Mouse (Mus musculus) CH12.LX (cell line): ENCODE results near the gene Ankzf1. TPM values are rescaled to one million over a fixed set of nuclear protein-coding genes. Genes with fewer than 3 reads are reported as not detected.

Experiments
- DNase-seq: peaks from one replicate; pipeline ENCODE4 v3.0.0-alpha.2; 2013; ENCODE audit errors: extremely low read depth
- H3K27ac ChIP-seq: 2 replicates; pipeline ENCODE4 v1.5.1; 2012; ENCODE audit warnings: low read depth, mild to moderate bottlenecking, control low read depth, moderate library complexity; ENCODE audit not compliant: insufficient read depth
- H3K27me3 ChIP-seq: replicated peaks from 2 replicates; pipeline ENCODE3; 2012; ENCODE audit warnings: inconsistent platforms
- H3K36me3 ChIP-seq, 2 experiments: replicated peaks in 1 of 2; 2 replicates each; pipeline versions ENCODE3 to v1.6.1; 2012; ENCODE audit warnings: inconsistent platforms in 1 of 2, low read length in 1 of 2, mild to moderate bottlenecking in 1 of 2, mixed read lengths in 1 of 2, moderate library complexity in 1 of 2; ENCODE audit not compliant: control insufficient read depth in 1 of 2, insufficient read depth in 1 of 2
- H3K4me1 ChIP-seq, 2 experiments: 2 replicates each; pipeline ENCODE4 v1.6.1; 2012; ENCODE audit warnings: inconsistent platforms in 1 of 2, moderate library complexity in 1 of 2; ENCODE audit not compliant: insufficient read depth in 2 of 2, control insufficient read depth in 1 of 2
- H3K4me2 ChIP-seq: 2 replicates; pipeline ENCODE4 v1.6.1; 2012; ENCODE audit warnings: low read depth, mild to moderate bottlenecking, control low read depth; ENCODE audit not compliant: poor library complexity, insufficient read depth, severe bottlenecking
- H3K4me3 ChIP-seq, 3 experiments: fragments of 150-350 bp in 1 of 3; sonication (generic) in 1 of 3; replicated peaks in 1 of 3; 2 replicates each; pipeline versions ENCODE3 to v1.5.1; 2011 to 2012; ENCODE audit warnings: low read depth in 2 of 3, low read length in 2 of 3, mild to moderate bottlenecking in 2 of 3, moderate library complexity in 2 of 3, control low read depth in 1 of 3, improper control_type of control experiment in 1 of 3, inconsistent platforms in 1 of 3, mixed read lengths in 1 of 3; ENCODE audit not compliant: poor library complexity in 1 of 3
- H3K79me2 ChIP-seq: replicated peaks from 2 replicates; pipeline ENCODE4 v1.6.1; 2012; ENCODE audit warnings: mild to moderate bottlenecking, moderate library complexity; ENCODE audit not compliant: control insufficient read depth, poor library complexity, insufficient read depth, severe bottlenecking; ENCODE audit errors: extremely low read depth
- H3K9ac ChIP-seq: 2 replicates; pipeline ENCODE4 v1.6.1; 2012; ENCODE audit warnings: low read depth, mild to moderate bottlenecking, control low read depth, moderate library complexity; ENCODE audit not compliant: insufficient read depth
- H3K9me3 ChIP-seq: replicated peaks from 2 replicates; pipeline ENCODE3; 2012; ENCODE audit warnings: low read length, inconsistent platforms, mixed read lengths
- JUN ChIP-seq: IDR thresholded peaks from 2 replicates; pipeline ENCODE4 v1.6.1; 2011; ENCODE audit warnings: low read depth, mild to moderate bottlenecking, low read length, improper control_type of control experiment, moderate library complexity; ENCODE audit not compliant: insufficient read depth
- dilution Hi-C: fragments of 300-500 bp; cut with MboI; formaldehyde crosslinking; loops from 2 replicates; pipeline ENCODE4 v1.14.3; 2020; ENCODE audit warnings: low sequenced_read_pairs; ENCODE audit not compliant: extremely low pct_unique_long_range_greater_than_20kb, extremely low pct_ligation_motif_present
- in situ Hi-C: fragments of 300-500 bp; cut with MboI; formaldehyde crosslinking; loops from 3 replicates; pipeline ENCODE4 v1.14.3; 2019; ENCODE audit warnings: low sequenced_read_pairs, low pct_ligation_motif_present, low pct_unique_long_range_greater_than_20kb, mixed read lengths
- polyA plus RNA-seq: library from polyadenylated mRNA; unstranded; fragments of >175 nt; gene quantifications from 2 replicates; pipeline ENCODE4 v1.2.1, GENCODE M21; 2012; ENCODE audit warnings: low read depth; ENCODE audit not compliant: insufficient read length
- total RNA-seq, 2 experiments: library from RNA; depleted of rRNA; stranded (reverse); fragments of 300-350 nt in 1 of 2; fragments of >200 nt in 1 of 2; gene quantifications; 2 replicates each; pipeline ENCODE4 v1.2.3; 2012 to 2014

Gene Ankzf1
- total and polyA plus RNA-seq, 3 experiments, result 13.3 to 20.4 (median 19.6) TPM

DNA sequence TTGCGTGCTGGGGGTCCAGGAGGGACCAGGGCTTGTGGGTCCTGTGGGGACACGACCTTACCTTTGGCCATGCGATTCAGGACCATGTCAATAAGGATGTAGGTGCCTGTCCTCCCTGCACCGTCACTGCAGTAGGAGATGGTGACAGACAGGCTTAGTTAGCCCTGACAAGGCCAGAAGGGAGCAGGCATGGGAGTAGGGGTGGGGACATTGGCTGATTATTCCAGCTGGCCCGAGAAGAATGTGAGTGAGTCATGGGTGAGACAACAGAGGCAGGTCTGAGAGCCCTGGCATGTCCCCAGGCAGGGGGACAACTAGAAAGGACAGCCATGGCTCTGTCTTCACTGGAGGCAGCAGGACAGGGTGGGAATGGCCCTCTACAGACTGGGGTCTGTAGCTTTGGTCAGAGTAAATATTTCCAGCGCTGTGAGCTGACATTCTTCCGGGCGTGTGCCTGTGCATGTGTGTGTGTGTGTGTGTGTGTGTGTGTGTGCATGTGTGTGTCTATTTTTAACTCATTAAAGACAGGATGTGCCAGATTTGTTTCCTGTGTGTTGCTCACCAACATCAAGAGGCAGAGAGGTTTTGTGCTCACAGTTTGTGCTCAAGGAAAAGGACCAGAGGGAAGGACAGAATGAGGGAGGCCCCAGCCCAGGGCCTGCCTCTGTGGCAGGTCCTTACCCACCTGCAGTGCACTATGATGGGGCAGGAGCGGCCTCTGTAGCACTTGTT is 56.3 kb downstream of the Ankzf1 start:
- dilution Hi-C loops, result no loop called here
- Histone ChIP-seq H3K79me2 (no peaks in the 10 kb centered on the region), H3K9me3 (no peaks in the 10 kb centered on the region), H3K4me2 (no peak overlapping the region), H3K27me3 (peaks cover 6% of the 10 kb centered on the region), H3K36me3 (peaks cover 16 to 43% of the 10 kb centered on the region in 2 experiments), H3K4me1 (peaks cover 6 to 26% of the 10 kb centered on the region in 2 experiments), H3K27ac (no peak overlapping the region), H3K4me3 (no peak overlapping the region), H3K9ac (no peak overlapping the region)
- no peak for DNase-seq
- TF ChIP-seq JUN, result no peak
- in situ Hi-C loops, result no loop called here

Other genes starting within 250 kb of the Ankzf1 start
- not detected in 2 replicates for gene Ihh, start 240.5 kb upstream of the Ankzf1 start, total RNA-seq (2012; rRNA removed)
- gene Ihh, start 240.5 kb upstream of the Ankzf1 start, total RNA-seq (2014; rRNA removed), result not detected in 2 replicates
- gene Ihh, start 240.5 kb upstream of the Ankzf1 start, polyA plus RNA-seq, result not detected in 2 replicates
- 2.8 and 3.4 TPM in 2 replicates for gene Nhej1, start 67.0 kb upstream of the Ankzf1 start, total RNA-seq (2012; rRNA removed)
- gene Nhej1, start 67.0 kb upstream of the Ankzf1 start, total RNA-seq (2014; rRNA removed), result 3.7 and 4.4 TPM in 2 replicates
- 4.0 and 4.2 TPM in 2 replicates for gene Nhej1, start 67.0 kb upstream of the Ankzf1 start, polyA plus RNA-seq
- gene Slc23a3, start 58.3 kb upstream of the Ankzf1 start, total RNA-seq (2012; rRNA removed), result not detected in 2 replicates
- not detected in 2 replicates for gene Slc23a3, start 58.3 kb upstream of the Ankzf1 start, total RNA-seq (2014; rRNA removed)
- not detected in 2 replicates for gene Slc23a3, start 58.3 kb upstream of the Ankzf1 start, polyA plus RNA-seq
- gene Cnppd1, start 49.4 kb upstream of the Ankzf1 start, total RNA-seq (2012; rRNA removed), result 32.2 and 47.2 TPM in 2 replicates
- 10.9 and 12.3 TPM in 2 replicates for gene Cnppd1, start 49.4 kb upstream of the Ankzf1 start, total RNA-seq (2014; rRNA removed)
- gene Cnppd1, start 49.4 kb upstream of the Ankzf1 start, polyA plus RNA-seq, result 14.2 and 16.2 TPM in 2 replicates
- gene Retreg2, start 49.4 kb upstream of the Ankzf1 start, total RNA-seq (2012; rRNA removed), result 26.5 and 27.9 TPM in 2 replicates
- 12.8 and 14.6 TPM in 2 replicates for gene Retreg2, start 49.4 kb upstream of the Ankzf1 start, total RNA-seq (2014; rRNA removed)
- gene Retreg2, start 49.4 kb upstream of the Ankzf1 start, polyA plus RNA-seq, result 24.1 and 27.9 TPM in 2 replicates
- 30.5 and 40.7 TPM in 2 replicates for gene Zfand2b, start 23.5 kb upstream of the Ankzf1 start, total RNA-seq (2012; rRNA removed)
- gene Zfand2b, start 23.5 kb upstream of the Ankzf1 start, total RNA-seq (2014; rRNA removed), result 14.1 and 15.7 TPM in 2 replicates
- 19.5 and 20.9 TPM in 2 replicates for gene Zfand2b, start 23.5 kb upstream of the Ankzf1 start, polyA plus RNA-seq
- gene Abcb6, start 11.8 kb upstream of the Ankzf1 start, total RNA-seq (2012; rRNA removed), result 26.0 and 29.0 TPM in 2 replicates
- gene Abcb6, start 11.8 kb upstream of the Ankzf1 start, total RNA-seq (2014; rRNA removed), result 15.5 and 20.1 TPM in 2 replicates
- gene Abcb6, start 11.8 kb upstream of the Ankzf1 start, polyA plus RNA-seq, result 19.2 and 22.3 TPM in 2 replicates
- gene Atg9a, start within 50 bp of the Ankzf1 start, total RNA-seq (2012; rRNA removed), result 9.2 and 15.6 TPM in 2 replicates
- gene Atg9a, start within 50 bp of the Ankzf1 start, total RNA-seq (2014; rRNA removed), result 4.4 and 6.1 TPM in 2 replicates
- 10.1 and 12.9 TPM in 2 replicates for gene Atg9a, start within 50 bp of the Ankzf1 start, polyA plus RNA-seq
- gene Glb1l, start 18.7 kb downstream of the Ankzf1 start, total RNA-seq (2012; rRNA removed), result 3.6 and 4.6 TPM in 2 replicates
- gene Glb1l, start 18.7 kb downstream of the Ankzf1 start, total RNA-seq (2014; rRNA removed), result 2.4 and 5.0 TPM in 2 replicates
- gene Glb1l, start 18.7 kb downstream of the Ankzf1 start, polyA plus RNA-seq, result 10.0 and 10.8 TPM in 2 replicates
- gene Stk16, start 18.7 kb downstream of the Ankzf1 start, total RNA-seq (2012; rRNA removed), result 48.6 and 64.1 TPM in 2 replicates
- gene Stk16, start 18.7 kb downstream of the Ankzf1 start, total RNA-seq (2014; rRNA removed), result 58.2 and 60.6 TPM in 2 replicates
- 61.4 and 67.3 TPM in 2 replicates for gene Stk16, start 18.7 kb downstream of the Ankzf1 start, polyA plus RNA-seq
- gene Tuba4a, start 27.7 kb downstream of the Ankzf1 start, total RNA-seq (2012; rRNA removed), result 180 and 259 TPM in 2 replicates
- 168 and 192 TPM in 2 replicates for gene Tuba4a, start 27.7 kb downstream of the Ankzf1 start, total RNA-seq (2014; rRNA removed)
- 259 and 294 TPM in 2 replicates for gene Tuba4a, start 27.7 kb downstream of the Ankzf1 start, polyA plus RNA-seq
- gene A630095N17Rik, start 40.0 kb downstream of the Ankzf1 start, total RNA-seq (2012; rRNA removed), result 0.30 TPM in 1 of 2 replicates, not detected in the other
- gene A630095N17Rik, start 40.0 kb downstream of the Ankzf1 start, total RNA-seq (2014; rRNA removed), result 0.74 and 1.4 TPM in 2 replicates
- 0.74 and 0.78 TPM in 2 replicates for gene A630095N17Rik, start 40.0 kb downstream of the Ankzf1 start, polyA plus RNA-seq
- 13.8 and 14.7 TPM in 2 replicates for gene Dnajb2, start 44.3 kb downstream of the Ankzf1 start, total RNA-seq (2012; rRNA removed)
- gene Dnajb2, start 44.3 kb downstream of the Ankzf1 start, total RNA-seq (2014; rRNA removed), result 4.6 and 6.8 TPM in 2 replicates
- gene Dnajb2, start 44.3 kb downstream of the Ankzf1 start, polyA plus RNA-seq, result 15.2 and 15.3 TPM in 2 replicates
- gene Ptprn, start 72.4 kb downstream of the Ankzf1 start, total RNA-seq (2012; rRNA removed), result 0.04 TPM in 1 of 2 replicates, not detected in the other
- gene Ptprn, start 72.4 kb downstream of the Ankzf1 start, total RNA-seq (2014; rRNA removed), result not detected in 2 replicates
- gene Ptprn, start 72.4 kb downstream of the Ankzf1 start, polyA plus RNA-seq, result 0.16 TPM in 1 of 2 replicates, not detected in the other
- gene Resp18, start 86.3 kb downstream of the Ankzf1 start, total RNA-seq (2012; rRNA removed), result not detected in 2 replicates
- gene Resp18, start 86.3 kb downstream of the Ankzf1 start, total RNA-seq (2014; rRNA removed), result not detected in 2 replicates
- not detected in 2 replicates for gene Resp18, start 86.3 kb downstream of the Ankzf1 start, polyA plus RNA-seq
- 67.3 and 73.8 TPM in 2 replicates for gene Dnpep, start 125.8 kb downstream of the Ankzf1 start, total RNA-seq (2012; rRNA removed)
- 48.4 and 50.4 TPM in 2 replicates for gene Dnpep, start 125.8 kb downstream of the Ankzf1 start, total RNA-seq (2014; rRNA removed)
- 35.0 and 39.8 TPM in 2 replicates for gene Dnpep, start 125.8 kb downstream of the Ankzf1 start, polyA plus RNA-seq
- 9.1 and 9.3 TPM in 2 replicates for gene Des, start 168.2 kb downstream of the Ankzf1 start, total RNA-seq (2012; rRNA removed)
- 10.0 and 11.7 TPM in 2 replicates for gene Des, start 168.2 kb downstream of the Ankzf1 start, total RNA-seq (2014; rRNA removed)
- gene Des, start 168.2 kb downstream of the Ankzf1 start, polyA plus RNA-seq, result 18.9 and 20.9 TPM in 2 replicates
- gene Speg, start 183.1 kb downstream of the Ankzf1 start, total RNA-seq (2012; rRNA removed), result 14.2 and 18.8 TPM in 2 replicates
- gene Speg, start 183.1 kb downstream of the Ankzf1 start, total RNA-seq (2014; rRNA removed), result 13.0 and 13.1 TPM in 2 replicates
- gene Speg, start 183.1 kb downstream of the Ankzf1 start, polyA plus RNA-seq, result 30.7 and 31.7 TPM in 2 replicates
- 139 and 153 TPM in 2 replicates for gene Gmppa, start 243.8 kb downstream of the Ankzf1 start, total RNA-seq (2012; rRNA removed)
- 101 and 102 TPM in 2 replicates for gene Gmppa, start 243.8 kb downstream of the Ankzf1 start, total RNA-seq (2014; rRNA removed)
- gene Gmppa, start 243.8 kb downstream of the Ankzf1 start, polyA plus RNA-seq, result 126 and 131 TPM in 2 replicates